ENCODE assay signal across 17 mouse cellular contexts in the genomic region with DNA sequence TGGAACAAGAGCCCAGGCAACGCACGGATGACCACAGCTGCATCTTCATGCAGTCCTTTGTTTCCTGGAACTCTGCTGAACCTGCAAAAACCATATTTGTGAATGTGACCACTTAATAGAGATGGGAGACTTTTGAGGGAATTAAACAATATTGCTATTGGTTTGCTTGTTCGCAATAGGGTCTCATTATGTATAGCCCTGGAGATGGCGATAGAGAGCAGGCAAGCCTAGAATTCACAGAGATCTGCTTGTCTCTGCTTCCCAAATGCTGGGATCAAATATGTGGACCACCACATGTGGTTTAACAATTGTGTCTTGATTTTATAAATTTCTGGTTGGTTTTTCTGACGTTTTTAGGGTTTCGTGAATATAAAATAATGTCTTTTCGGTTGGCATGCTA. TPM values are rescaled to one million over a fixed set of nuclear protein-coding genes. Genes with fewer than 3 reads are reported as not detected.
DNase-seq lines count a peak whose midpoint lies in the region; ATAC-seq and TF ChIP-seq lines count a peak whose summit lies in the region.
"Had no signal": no experiment of that assay in that cellular context is flagged by ENCODE, and none has a peak within 500 bp of the region (broad histone marks: within the 10 kb centered on the region; RNA-seq: fewer than 3 reads in every experiment).

No protein-coding gene starts in this region.

- no peak overlapping the region for H3K27ac ChIP-seq in layer of hippocampus, adult 2 months
- no peak overlapping the region for H3K27ac ChIP-seq in midbrain, postnatal 0 days (ENCODE audit: low read depth, low read length)
- H3K27ac ChIP-seq: embryonic facial prominence, embryonic 13.5 days; forebrain, embryonic 12.5 days; heart, embryonic 13.5 days; hindbrain, embryonic 10.5 days; midbrain, embryonic 12.5 days; neural tube, embryonic 12.5 days had no signal

- no peak overlapping the region for H3K4me2 ChIP-seq in midbrain, postnatal 0 days (ENCODE audit: low read depth, low read length, poor library complexity, severe bottlenecking)
- H3K4me2 ChIP-seq: embryonic facial prominence, embryonic 13.5 days; forebrain, embryonic 12.5 days; heart, embryonic 13.5 days; lung, embryonic 14.5 days; midbrain, embryonic 12.5 days; neural tube, embryonic 12.5 days had no signal

- 91% methylated on average over 7 of the region's 7 CpGs for WGBS in midbrain, postnatal 0 days

- ATAC-seq in megakaryocyte, adult 5-6 weeks (ENCODE audit: poor library complexity, severe bottlenecking) = peak; percentile 52; the same call in 1 of the 2 replicates
- ATAC-seq in midbrain, postnatal 0 days (ENCODE audit: low FRiP score) = no peak

- no peak for DNase-seq in layer of hippocampus, adult 2 months (ENCODE audit: low spot score in 2 of 2)
- no peak for DNase-seq in layer of hippocampus, adult 18-20 months (ENCODE audit: low spot score in 2 of 2)
- DNase-seq in A20 (ENCODE audit: low read depth, low spot score) = peak; percentile 8
- DNase-seq in ES-CJ7 (ENCODE audit: low read depth, low spot score) = peak; percentile 36
- DNase-seq in midbrain, postnatal 0 days (ENCODE audit: low spot score) = no peak
- DNase-seq in adrenal gland, adult 8-10 months = no peak
- DNase-seq: cerebellum, postnatal 25 days; kidney, adult 11 months; left cerebral cortex, postnatal 4 days; lung, embryonic 14.5 days had no signal

- no peaks in the 10 kb centered on the region for H3K36me3 ChIP-seq in midbrain, postnatal 0 days (ENCODE audit: insufficient read depth, low read length)
- H3K36me3 ChIP-seq: embryonic facial prominence, embryonic 13.5 days; forebrain, embryonic 12.5 days; heart, embryonic 13.5 days; hindbrain, embryonic 10.5 days; midbrain, embryonic 12.5 days; neural tube, embryonic 12.5 days had no signal

- no peak overlapping the region for H3K4me3 ChIP-seq in layer of hippocampus, adult 2 months
- no peak overlapping the region for H3K4me3 ChIP-seq in midbrain, postnatal 0 days (ENCODE audit: low read depth, low read length)
- H3K4me3 ChIP-seq: embryonic facial prominence, embryonic 13.5 days; forebrain, embryonic 12.5 days; heart, embryonic 13.5 days; hindbrain, embryonic 10.5 days; midbrain, embryonic 12.5 days; neural tube, embryonic 12.5 days had no signal

- no peaks in the 10 kb centered on the region for H3K4me1 ChIP-seq in midbrain, postnatal 0 days (ENCODE audit: insufficient read depth, low read length)
- H3K4me1 ChIP-seq: embryonic facial prominence, embryonic 13.5 days; forebrain, embryonic 12.5 days; heart, embryonic 13.5 days; hindbrain, embryonic 10.5 days; midbrain, embryonic 12.5 days; neural tube, embryonic 12.5 days had no signal

- TF ChIP-seq CTCF in layer of hippocampus, adult 2 months (conservative IDR thresholded peaks at IDR 0.05) = peak; percentile 47
- TF ChIP-seq CTCF in midbrain, postnatal 0 days (IDR thresholded peaks at IDR 0.05) = no peak

- H3K27me3 ChIP-seq in midbrain, postnatal 0 days (ENCODE audit: insufficient read depth, low read length) = no peaks in the 10 kb centered on the region
- H3K27me3 ChIP-seq: embryonic facial prominence, embryonic 13.5 days; forebrain, embryonic 12.5 days; heart, embryonic 13.5 days; midbrain, embryonic 12.5 days; neural tube, embryonic 12.5 days had no signal

- no peak overlapping the region for H3K9ac ChIP-seq in midbrain, postnatal 0 days (replicated peaks; ENCODE audit: low read length, poor library complexity, severe bottlenecking)
- H3K9ac ChIP-seq: embryonic facial prominence, embryonic 13.5 days; forebrain, embryonic 12.5 days; heart, embryonic 13.5 days; lung, embryonic 14.5 days; midbrain, embryonic 12.5 days; neural tube, embryonic 12.5 days had no signal

- H3K9me3 ChIP-seq in midbrain, postnatal 0 days (ENCODE audit: low read length) = no peaks in the 10 kb centered on the region
- H3K9me3 ChIP-seq: embryonic facial prominence, embryonic 13.5 days; forebrain, embryonic 12.5 days; heart, embryonic 13.5 days; hindbrain, embryonic 10.5 days; midbrain, embryonic 12.5 days; neural tube, embryonic 12.5 days had no signal

RNA-seq across cellular contexts. Expression of a gene that starts 25.2 kb away (rescaled TPM):
- 1 to 10 TPM; 2.1 to 3.0 TPM for total RNA-seq in layer of hippocampus, adult 2 months (2021)
- 1 to 10 TPM; 1.7 to 2.2 TPM for total RNA-seq in layer of hippocampus, adult 18-20 months (2021)
- total RNA-seq in megakaryocyte, adult 5-6 weeks (2015) = 2.2 TPM in 2 replicates
- total RNA-seq in megakaryocyte, adult 5-6 weeks (2017) = 3.7 and 4.0 TPM in 2 replicates
- 2.0 and 2.5 TPM in 2 replicates for total RNA-seq in midbrain, postnatal 0 days (2014; rRNA removed)
- 1.6 and 1.7 TPM in 2 replicates for polyA plus RNA-seq in midbrain, postnatal 0 days (2015; fragmentation: Nextera tagmentation; extraction: Ambion mirVana)
- 1 to 10 TPM; 3.6 to 7.2 (median 5.0) TPM for total RNA-seq in adrenal gland, adult 8-10 months (2022)
- polyA plus RNA-seq: forebrain, embryonic 12.5 days; hindbrain, embryonic 10.5 days; neural tube, embryonic 12.5 days had no signal

Comparison
In these comparisons a context has a peak if more than half of its experiments do, and no peak if none do; other contexts are left out.
1. DNase-seq: peak in A20 (single experiment) and ES-CJ7 (single experiment); none in layer of hippocampus, adult 2 months (0 of 2), layer of hippocampus, adult 18-20 months (0 of 2), midbrain, postnatal 0 days (single experiment) and adrenal gland, adult 8-10 months (single experiment).